Mouse (Mus musculus): ENCODE measurements at regions not wholly inside any gene's neighbourhood (a gene's known extent, or its start where the extent isn't known, plus 50 kb on each side); places are given as distances from the start of the nearest gene placed in this dataset.

GRCm38 (mm10) chr11:19796950-19797670 lies 127.1 kb upstream of the Spred2 start:
- TF ChIP-seq EP300 (IDR thresholded peaks at IDR 0.05), result peak; percentile 64
- no peak for TF ChIP-seq CTCF (IDR thresholded peaks at IDR 0.05)
